Mouse (Mus musculus) hindbrain, embryonic 11.5 days (tissue): ENCODE data around the gene Stmn1. TPM values are rescaled to one million over a fixed set of nuclear protein-coding genes. Genes with fewer than 3 reads are reported as not detected.

Source experiments
- ATAC-seq: fragments of 200-750 bp; cut with Nextera tagmentation; 2 replicates; pipeline ENCODE4 v1.8.0; 2017; ENCODE audit warnings: mild to moderate bottlenecking, moderate TSS enrichment, moderate library complexity; ENCODE audit not compliant: low FRiP score
- DNase-seq: peaks from one replicate; pipeline ENCODE4 v3.0.0-alpha.2; 2015; ENCODE audit warnings: low spot score
- H3K27ac ChIP-seq: fragments of 300-500 bp; sonication (generic); 2 replicates; pipeline ENCODE4 v1.5.1; 2014; ENCODE audit warnings: mild to moderate bottlenecking, low read depth, low read length
- H3K27me3 ChIP-seq: fragments of 300-500 bp; sonication (generic); 2 replicates; pipeline ENCODE4 v1.6.1; 2014; ENCODE audit warnings: mild to moderate bottlenecking, low read length, moderate library complexity, mixed read lengths; ENCODE audit not compliant: control insufficient read depth, insufficient read depth
- H3K36me3 ChIP-seq: fragments of 300-500 bp; sonication (generic); 2 replicates; pipeline ENCODE4 v1.6.1; 2014; ENCODE audit warnings: mild to moderate bottlenecking, low read length, moderate library complexity, mixed read lengths; ENCODE audit not compliant: control insufficient read depth, insufficient read depth
- H3K4me1 ChIP-seq: fragments of 300-500 bp; sonication (generic); replicated peaks from 2 replicates; pipeline ENCODE4 v1.6.1; 2014; ENCODE audit warnings: low read length, mixed read lengths; ENCODE audit not compliant: control insufficient read depth, insufficient read depth
- H3K4me2 ChIP-seq: fragments of 300-500 bp; sonication (generic); replicated peaks from 2 replicates; pipeline ENCODE4 v1.6.1; 2014; ENCODE audit warnings: mild to moderate bottlenecking, low read depth, low read length
- H3K4me3 ChIP-seq: fragments of 300-500 bp; sonication (generic); 2 replicates; pipeline ENCODE4 v1.5.1; 2014; ENCODE audit warnings: low read depth, low read length
- H3K9ac ChIP-seq: fragments of 300-500 bp; sonication (generic); 2 replicates; pipeline ENCODE4 v1.6.1; 2014; ENCODE audit warnings: low read depth, low read length
- H3K9me3 ChIP-seq: fragments of 300-500 bp; sonication (generic); 2 replicates; pipeline ENCODE4 v1.6.1; 2016; ENCODE audit warnings: low read length; ENCODE audit not compliant: control insufficient read depth
- WGBS: fragments of 180-500 bp; shearing (Covaris S2); extraction: QIAGEN DNeasy Blood & Tissue Kit; methylation state at CpG from one replicate; pipeline ENCODE4 v1.1.7; 2014; 5-methylcytosine and 5-hydroxymethylcytosine counted together
- polyA plus RNA-seq: library from polyadenylated mRNA; unstranded; fragments of >200 nt; fragmentation: Nextera tagmentation; extraction: Ambion mirVana; gene quantifications from 2 replicates; pipeline ENCODE4 v1.2.1, GENCODE M21; 2014

Stmn1 gene
- polyA plus RNA-seq, 1 experiment from 2014 or later = 4,492 TPM

- ATAC-seq = no peak
- no peak overlapping the region for H3K4me3 ChIP-seq
- no peak overlapping the region for H3K27ac ChIP-seq
- no peak for DNase-seq
- 86% methylated on average over 19 of the region's 19 CpGs for WGBS
- H3K9me3 ChIP-seq = no peaks in the 10 kb centered on the region
- no peaks in the 10 kb centered on the region for H3K4me1 ChIP-seq
- no peak overlapping the region for H3K9ac ChIP-seq
- no peaks in the 10 kb centered on the region for H3K27me3 ChIP-seq
- H3K36me3 ChIP-seq = no peaks in the 10 kb centered on the region
- no peak overlapping the region for H3K4me2 ChIP-seq
These were observed 38.6 kb downstream of the Stmn1 start for GRCm38 (mm10) chr4:134506713-134507112.

- no peak overlapping the region for H3K4me2 ChIP-seq
- no peaks in the 10 kb centered on the region for H3K9me3 ChIP-seq
- no peak overlapping the region for H3K4me3 ChIP-seq
- no peaks in the 10 kb centered on the region for H3K27me3 ChIP-seq
- DNase-seq = no peak
- 75% methylated on average over 4 of the region's 4 CpGs for WGBS
- peak; percentile 46 for ATAC-seq
- H3K4me1 ChIP-seq = no peaks in the 10 kb centered on the region
- no peaks in the 10 kb centered on the region for H3K36me3 ChIP-seq
- H3K27ac ChIP-seq = no peak overlapping the region
- no peak overlapping the region for H3K9ac ChIP-seq
These were observed 42.3 kb downstream of the Stmn1 start for GRCm38 (mm10) chr4:134510396-134510795.

GRCm38 (mm10) chr4:134510845-134511411 lies 42.8 kb downstream of the Stmn1 start, which contains the start of gene Aunip:
Gene Aunip (plus strand): TSS chr4:134510999.
- peak within 1 kb of the TSS; percentile 54; the same call in 1 of the 2 replicates for H3K9ac ChIP-seq
- H3K27ac ChIP-seq = no peak within 1 kb of the TSS
- H3K4me1 ChIP-seq = no peaks in the 10 kb centered on the region
- H3K36me3 ChIP-seq = no peaks in the 10 kb centered on the region
- peak within 1 kb of the TSS; percentile 59 for H3K4me3 ChIP-seq
- H3K9me3 ChIP-seq = no peaks in the 10 kb centered on the region
- WGBS = under 1% methylated on average over 42 of the region's 42 CpGs
- peak within 1 kb of the TSS; percentile 86 for H3K4me2 ChIP-seq
- ATAC-seq (peak; percentile 96), DNase-seq (peak; percentile 98)
- no peaks in the 10 kb centered on the region for H3K27me3 ChIP-seq

GRCm38 (mm10) chr4:134511730-134512129 lies 43.6 kb downstream of the Stmn1 start:
- H3K4me3 ChIP-seq = peak overlapping the region; percentile 59

GRCm38 (mm10) chr4:134512798-134513197 lies 44.7 kb downstream of the Stmn1 start:
- ATAC-seq (no peak), DNase-seq (peak; percentile 66)
- 31% methylated on average over 15 of the region's 15 CpGs for WGBS
- Histone ChIP-seq H3K4me3 (no peak overlapping the region), H3K27ac (no peak overlapping the region), H3K27me3 (no peaks in the 10 kb centered on the region), H3K36me3 (no peaks in the 10 kb centered on the region), H3K4me2 (peak overlapping the region; percentile 13; the same call in 1 of the 2 replicates), H3K9ac (no peak overlapping the region), H3K9me3 (no peaks in the 10 kb centered on the region), H3K4me1 (no peaks in the 10 kb centered on the region)

More at GRCm38 (mm10) chr4:134511730-134512129, 43.6 kb downstream of the Stmn1 start:
- no peak overlapping the region for H3K27ac ChIP-seq
- no peak overlapping the region for H3K9ac ChIP-seq
- H3K4me2 ChIP-seq = peak overlapping the region; percentile 86
- H3K36me3 ChIP-seq = no peaks in the 10 kb centered on the region
- no peak for ATAC-seq
- no peaks in the 10 kb centered on the region for H3K27me3 ChIP-seq
- WGBS = 84% methylated on average over 6 of the region's 6 CpGs
- H3K9me3 ChIP-seq = no peaks in the 10 kb centered on the region
- no peak for DNase-seq
- H3K4me1 ChIP-seq = no peaks in the 10 kb centered on the region

GRCm38 (mm10) chr4:134514309-134514930 lies 46.3 kb downstream of the Stmn1 start:
- no peak for DNase-seq
- no peak for ATAC-seq
- H3K9me3 ChIP-seq = no peaks in the 10 kb centered on the region
- no peaks in the 10 kb centered on the region for H3K27me3 ChIP-seq
- H3K9ac ChIP-seq = no peak overlapping the region
- H3K4me3 ChIP-seq = no peak overlapping the region
- 89% methylated on average over 11 of the region's 11 CpGs for WGBS
- no peaks in the 10 kb centered on the region for H3K36me3 ChIP-seq
- no peaks in the 10 kb centered on the region for H3K4me1 ChIP-seq
- no peak overlapping the region for H3K4me2 ChIP-seq
- no peak overlapping the region for H3K27ac ChIP-seq

GRCm38 (mm10) chr4:134515614-134516013 lies 47.5 kb downstream of the Stmn1 start:
- Histone ChIP-seq H3K36me3 (no peaks in the 10 kb centered on the region), H3K4me2 (no peak overlapping the region), H3K9me3 (no peaks in the 10 kb centered on the region), H3K27me3 (no peaks in the 10 kb centered on the region), H3K9ac (no peak overlapping the region), H3K27ac (no peak overlapping the region), H3K4me1 (no peaks in the 10 kb centered on the region), H3K4me3 (no peak overlapping the region)
- ATAC-seq (no peak), DNase-seq (no peak)
- WGBS = 89% methylated on average over 7 of the region's 7 CpGs

- DNase-seq = no peak
- Histone ChIP-seq H3K27me3 (no peaks in the 10 kb centered on the region), H3K9me3 (no peaks in the 10 kb centered on the region), H3K4me1 (no peaks in the 10 kb centered on the region), H3K9ac (no peak overlapping the region), H3K36me3 (no peaks in the 10 kb centered on the region), H3K27ac (no peak overlapping the region), H3K4me3 (no peak overlapping the region), H3K4me2 (no peak overlapping the region)
- 88% methylated on average over 8 of the region's 8 CpGs for WGBS
- no peak for ATAC-seq
These were observed 48.9 kb downstream of the Stmn1 start for GRCm38 (mm10) chr4:134516981-134517380.

GRCm38 (mm10) chr4:134517719-134518118 lies 49.6 kb downstream of the Stmn1 start:
- H3K27me3 ChIP-seq = no peaks in the 10 kb centered on the region
- no peaks in the 10 kb centered on the region for H3K36me3 ChIP-seq
- DNase-seq = no peak
- H3K4me2 ChIP-seq = no peak overlapping the region
- no peak for ATAC-seq
- no peak overlapping the region for H3K27ac ChIP-seq
- no peak overlapping the region for H3K9ac ChIP-seq
- no peaks in the 10 kb centered on the region for H3K4me1 ChIP-seq
- H3K9me3 ChIP-seq = no peaks in the 10 kb centered on the region
- no peak overlapping the region for H3K4me3 ChIP-seq
- 89% methylated on average over 10 of the region's 10 CpGs for WGBS
